ENCODE assay signal across 8 mouse cellular contexts in the genomic region with DNA sequence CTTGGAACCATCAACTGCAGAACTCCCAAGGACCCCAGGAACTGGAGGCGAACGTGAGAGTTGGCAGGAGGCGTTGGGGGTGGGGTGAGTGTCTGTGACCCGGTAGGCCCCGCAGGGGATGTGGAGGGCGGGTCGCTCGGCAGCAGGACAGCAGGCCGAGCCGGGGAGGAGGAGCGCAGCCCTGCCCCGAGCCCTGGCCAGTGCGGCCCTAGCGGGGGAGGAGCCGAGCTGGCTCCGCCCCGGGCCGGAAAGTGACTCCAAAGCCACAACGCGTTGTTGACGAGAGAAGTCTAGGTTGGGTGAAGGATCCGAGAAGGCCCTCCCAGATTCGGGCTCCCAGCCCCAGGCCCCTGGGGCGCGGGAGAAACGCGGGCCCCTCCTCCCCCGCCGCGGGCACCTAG. TPM values are rescaled to one million over a fixed set of nuclear protein-coding genes. Genes with fewer than 3 reads are reported as not detected.
DNase-seq lines count a peak whose midpoint lies in the region; ATAC-seq and TF ChIP-seq lines count a peak whose summit lies in the region.

A gene (plus strand): TSS at position 235 of the 401 bp plus-strand sequence.

- no peak for TF ChIP-seq CTCF in G1E (IDR thresholded peaks at IDR 0.05; ENCODE audit: low read depth, low read length)

- no peaks in the 10 kb centered on the region for H3K9me3 ChIP-seq in G1E (replicated peaks)
- H3K9me3 ChIP-seq in forebrain, embryonic 16.5 days (ENCODE audit: control insufficient read depth, low read length) = no peaks in the 10 kb centered on the region
- no peaks in the 10 kb centered on the region for H3K9me3 ChIP-seq in neural tube, embryonic 14.5 days (ENCODE audit: control insufficient read depth, low read length)

- intact Hi-C loops in heart, postnatal 25 days (cut with DNase I) = no loop called here

- H3K27me3 ChIP-seq in G1E (ENCODE audit: insufficient read depth, low read length) = peaks cover 2% of the 10 kb centered on the region; the same call in 1 of the 2 replicates
- H3K27me3 ChIP-seq in forebrain, embryonic 16.5 days (replicated peaks; ENCODE audit: control insufficient read depth, insufficient read depth, low read length) = no peaks in the 10 kb centered on the region
- H3K27me3 ChIP-seq in neural tube, embryonic 14.5 days (ENCODE audit: control insufficient read depth, insufficient read depth, low read length) = no peaks in the 10 kb centered on the region

- peaks cover 73% of the 10 kb centered on the region for H3K4me1 ChIP-seq in G1E (ENCODE audit: insufficient read depth, low read depth, low read length)
- peaks cover 21% of the 10 kb centered on the region for H3K4me1 ChIP-seq in forebrain, embryonic 16.5 days (replicated peaks; ENCODE audit: control insufficient read depth, insufficient read depth, low read length)
- H3K4me1 ChIP-seq in neural tube, embryonic 14.5 days (ENCODE audit: control insufficient read depth, insufficient read depth, low read length) = peaks cover 13% of the 10 kb centered on the region

- ATAC-seq in G1E (ENCODE audit: extremely low read depth, insufficient number of reproducible peaks, low FRiP score, poor library complexity, severe bottlenecking) = peak; percentile 82
- ATAC-seq in forebrain, embryonic 16.5 days = peak; percentile 91
- ATAC-seq in neural tube, embryonic 14.5 days (ENCODE audit: low read depth) = peak; percentile 91

- peak within 1 kb of the TSS; percentile 75 for H3K4me3 ChIP-seq in G1E (ENCODE audit: low read depth, low read length)
- peak within 1 kb of the TSS; percentile 92 for H3K4me3 ChIP-seq in forebrain, embryonic 16.5 days (replicated peaks; ENCODE audit: low read length)
- H3K4me3 ChIP-seq in neural tube, embryonic 14.5 days (ENCODE audit: low read depth, low read length) = peak within 1 kb of the TSS; percentile 84

- peak; percentile 97 for DNase-seq in G1E (ENCODE audit: low spot score)
- DNase-seq in cerebellum, adult 18-20 months = peak; percentile 94 to 95
- peak; percentile 94 for DNase-seq in heart, postnatal 25 days (ENCODE audit: low spot score)
- DNase-seq in layer of hippocampus, adult 18-20 months (ENCODE audit: low spot score in 2 of 2) = peak; percentile 56 to 78
- peak; percentile 93 to 95 for DNase-seq in lung, adult 18-20 months
- peak; percentile 93 for DNase-seq in testis, postnatal 10 days (ENCODE audit: low spot score)

- peak within 1 kb of the TSS; percentile 61 for H3K27ac ChIP-seq in forebrain, embryonic 16.5 days (ENCODE audit: low read length)
- H3K27ac ChIP-seq in neural tube, embryonic 14.5 days (ENCODE audit: low read depth, low read length) = peak within 1 kb of the TSS; percentile 72

- H3K4me2 ChIP-seq in forebrain, embryonic 16.5 days (ENCODE audit: low read length) = peak within 1 kb of the TSS; percentile 88
- peak within 1 kb of the TSS; percentile 86 for H3K4me2 ChIP-seq in neural tube, embryonic 14.5 days (ENCODE audit: low read depth, low read length)

- H3K9ac ChIP-seq in forebrain, embryonic 16.5 days (replicated peaks; ENCODE audit: low read depth, low read length) = peak within 1 kb of the TSS; percentile 90
- H3K9ac ChIP-seq in neural tube, embryonic 14.5 days (replicated peaks; ENCODE audit: low read depth, low read length) = peak within 1 kb of the TSS; percentile 86

- 1% methylated on average over 27 of the region's 30 CpGs for WGBS in forebrain, embryonic 16.5 days
- WGBS in neural tube, embryonic 14.5 days = 1% methylated on average over 22 of the region's 30 CpGs

- peaks cover 41% of the 10 kb centered on the region for H3K36me3 ChIP-seq in G1E (replicated peaks)
- peaks cover 3% of the 10 kb centered on the region; the same call in 1 of the 2 replicates for H3K36me3 ChIP-seq in forebrain, embryonic 16.5 days (ENCODE audit: control insufficient read depth, insufficient read depth)
- 0 out of 2 replicates have a peak, but pooled peaks cover 11% of the 10 kb centered on the region for H3K36me3 ChIP-seq in neural tube, embryonic 14.5 days (ENCODE audit: control insufficient read depth, insufficient read depth, low read length)

RNA-seq across cellular contexts. Expression of the gene that starts here (rescaled TPM):
- total RNA-seq in G1E (2014; fragmentation: Nextera tagmentation) = 25.6 and 29.4 TPM in 2 replicates
- 75.1 and 81.7 TPM in 2 replicates for total RNA-seq in G1E (2017)
- 12.6 and 15.5 TPM in 2 replicates for polyA plus RNA-seq in G1E (2012)
- 10.3 and 11.1 TPM in 2 replicates for polyA plus RNA-seq in forebrain, embryonic 16.5 days (2015; fragmentation: Nextera tagmentation; extraction: Ambion mirVana)
- total RNA-seq in heart, postnatal 25 days (2021) = 10 to 100 TPM; 11.6 to 13.5 TPM
- 10 to 100 TPM; 11.4 to 12.2 TPM for total RNA-seq in layer of hippocampus, adult 18-20 months (2021)
- 5.9 and 7.3 TPM in 2 replicates for polyA plus RNA-seq in neural tube, embryonic 14.5 days (2014; fragmentation: Nextera tagmentation; extraction: Ambion mirVana)

Comparison
In these comparisons a context has a peak if more than half of its experiments do, and no peak if none do; other contexts are left out.
1. Peak in every context shown above with its lines: DNase-seq, ATAC-seq, H3K4me3 ChIP-seq and H3K27ac ChIP-seq.